Mouse (Mus musculus) lung, embryonic 15.5 days (tissue): ENCODE measurements around the gene Erbin. TPM values are rescaled to one million over a fixed set of nuclear protein-coding genes. Genes with fewer than 3 reads are reported as not detected.
A peak's percentile ranks its signal among the peaks of the same experiment; 100 is the strongest.

Source experiments
- ATAC-seq: fragments of 200-750 bp; cut with Nextera tagmentation; 2 replicates; pipeline ENCODE4 v1.8.0; 2017; ENCODE audit warnings: moderate number of reproducible peaks, borderline replicate concordance; ENCODE audit not compliant: low FRiP score, low TSS enrichment; ENCODE audit errors: extremely low read depth
- H3K27ac ChIP-seq: fragments of 300-500 bp; sonication (generic); 2 replicates; pipeline ENCODE4 v1.5.1; 2015; ENCODE audit warnings: moderate library complexity, mild to moderate bottlenecking, inconsistent platforms
- H3K27me3 ChIP-seq: fragments of 300-500 bp; sonication (generic); 2 replicates; pipeline ENCODE4 v1.6.1; 2015; ENCODE audit warnings: inconsistent platforms
- H3K36me3 ChIP-seq: fragments of 300-500 bp; sonication (generic); 2 replicates; pipeline ENCODE4 v1.6.1; 2015; ENCODE audit warnings: inconsistent platforms
- H3K4me1 ChIP-seq: fragments of 300-500 bp; sonication (generic); 2 replicates; pipeline ENCODE4 v1.6.1; 2015; ENCODE audit warnings: inconsistent platforms
- H3K4me2 ChIP-seq: fragments of 300-500 bp; sonication (generic); 2 replicates; pipeline ENCODE4 v1.6.1; 2015; ENCODE audit warnings: inconsistent platforms, mild to moderate bottlenecking, moderate library complexity
- H3K4me3 ChIP-seq: fragments of 300-500 bp; sonication (generic); 2 replicates; pipeline ENCODE4 v1.5.1; 2015; ENCODE audit warnings: mild to moderate bottlenecking, inconsistent platforms
- H3K9ac ChIP-seq: fragments of 300-500 bp; sonication (generic); 2 replicates; pipeline ENCODE4 v1.6.1; 2015; ENCODE audit warnings: inconsistent platforms
- H3K9me3 ChIP-seq: fragments of 300-500 bp; sonication (generic); 2 replicates; pipeline ENCODE4 v1.6.1; 2016; ENCODE audit warnings: inconsistent platforms
- WGBS: fragments of 180-500 bp; shearing (Covaris S2); methylation state at CpG from one replicate; pipeline ENCODE4 v1.1.7; 2015; 5-methylcytosine and 5-hydroxymethylcytosine counted together
- polyA plus RNA-seq: library from polyadenylated mRNA; unstranded; fragments of >200 nt; fragmentation: Nextera tagmentation; extraction: Ambion mirVana; gene quantifications from 2 replicates; pipeline ENCODE4 v1.2.1, GENCODE M21; 2015

Erbin gene
- polyA plus RNA-seq, 1 experiment from 2014 or later, result 17.9 TPM

DNA sequence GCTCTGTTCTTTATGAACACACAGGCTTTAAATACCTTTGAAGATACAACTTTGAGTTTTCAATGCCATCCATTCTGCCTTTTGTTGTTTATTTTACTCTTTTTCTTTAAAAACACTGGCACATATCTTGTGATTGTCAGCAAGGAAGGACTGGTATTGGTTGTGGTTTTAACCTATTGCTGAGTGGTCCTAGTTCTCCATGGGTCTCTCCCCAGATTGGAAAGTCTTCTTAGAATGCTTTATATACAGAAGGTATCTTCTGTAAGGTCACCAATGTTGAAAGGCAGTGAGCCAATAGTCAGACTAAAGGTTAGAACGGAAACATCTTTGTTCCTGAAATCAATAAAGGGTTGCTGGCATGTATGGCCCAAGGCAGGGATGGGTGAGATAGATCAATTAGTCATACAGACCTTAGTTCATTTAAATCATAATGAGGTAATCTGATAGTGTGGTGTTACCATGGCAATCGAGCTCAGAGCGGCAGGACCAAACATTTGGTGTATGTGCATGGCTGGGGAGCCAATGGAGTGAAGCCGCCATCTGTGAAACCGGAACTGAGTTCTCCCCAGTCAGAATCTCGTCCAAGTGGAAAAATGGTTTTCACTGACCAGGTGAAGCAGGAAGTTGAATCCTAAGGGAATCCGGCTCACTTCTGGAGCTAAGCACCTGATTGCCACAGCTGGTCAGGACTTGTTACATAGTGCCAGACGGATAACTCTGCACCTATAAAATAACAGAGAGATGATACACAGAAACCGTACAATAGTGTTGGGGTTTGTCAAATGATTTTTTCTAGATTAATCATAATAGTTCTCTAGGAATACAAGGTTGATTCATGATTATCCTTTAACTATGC, 125.4 kb downstream of the Erbin start:
- Histone ChIP-seq H3K36me3 (no peaks in the 10 kb centered on the region), H3K9ac (no peak overlapping the region), H3K4me1 (no peaks in the 10 kb centered on the region), H3K4me3 (no peak overlapping the region), H3K4me2 (no peak overlapping the region), H3K27me3 (no peaks in the 10 kb centered on the region), H3K27ac (no peak overlapping the region), H3K9me3 (no peaks in the 10 kb centered on the region)
- WGBS, result 85% methylated on average over 9 of the region's 9 CpGs
- no peak for ATAC-seq

- ATAC-seq, result no peak
- Histone ChIP-seq H3K4me2 (no peak overlapping the region), H3K9ac (no peak overlapping the region), H3K27me3 (no peaks in the 10 kb centered on the region), H3K4me1 (no peaks in the 10 kb centered on the region), H3K27ac (no peak overlapping the region), H3K36me3 (no peaks in the 10 kb centered on the region), H3K4me3 (no peak overlapping the region), H3K9me3 (no peaks in the 10 kb centered on the region)
- WGBS, result 28% methylated on average over 11 of the region's 11 CpGs
These were observed 140.3 kb downstream of the Erbin start for GRCm38 (mm10) chr13:103779922-103780585.

GRCm38 (mm10) chr13:103777126-103777525, 143.2 kb downstream of the Erbin start:
- H3K9ac ChIP-seq, result no peak overlapping the region
- ATAC-seq, result no peak
- H3K4me1 ChIP-seq, result peaks cover 8% of the 10 kb centered on the region
- H3K27ac ChIP-seq, result no peak overlapping the region
- no peaks in the 10 kb centered on the region for H3K27me3 ChIP-seq
- H3K4me2 ChIP-seq, result no peak overlapping the region
- H3K9me3 ChIP-seq, result no peaks in the 10 kb centered on the region
- no peaks in the 10 kb centered on the region for H3K36me3 ChIP-seq
- no peak overlapping the region for H3K4me3 ChIP-seq
- WGBS, result 62% methylated on average over 8 of the region's 8 CpGs

- WGBS, result 0% methylated on average over 74 of the region's 81 CpGs
These were observed 146.1 kb downstream of the Erbin start, which contains the start of gene Srek1 for GRCm38 (mm10) chr13:103774119-103774757. Gene Srek1 (minus strand): TSS chr13:103774608.

DNA sequence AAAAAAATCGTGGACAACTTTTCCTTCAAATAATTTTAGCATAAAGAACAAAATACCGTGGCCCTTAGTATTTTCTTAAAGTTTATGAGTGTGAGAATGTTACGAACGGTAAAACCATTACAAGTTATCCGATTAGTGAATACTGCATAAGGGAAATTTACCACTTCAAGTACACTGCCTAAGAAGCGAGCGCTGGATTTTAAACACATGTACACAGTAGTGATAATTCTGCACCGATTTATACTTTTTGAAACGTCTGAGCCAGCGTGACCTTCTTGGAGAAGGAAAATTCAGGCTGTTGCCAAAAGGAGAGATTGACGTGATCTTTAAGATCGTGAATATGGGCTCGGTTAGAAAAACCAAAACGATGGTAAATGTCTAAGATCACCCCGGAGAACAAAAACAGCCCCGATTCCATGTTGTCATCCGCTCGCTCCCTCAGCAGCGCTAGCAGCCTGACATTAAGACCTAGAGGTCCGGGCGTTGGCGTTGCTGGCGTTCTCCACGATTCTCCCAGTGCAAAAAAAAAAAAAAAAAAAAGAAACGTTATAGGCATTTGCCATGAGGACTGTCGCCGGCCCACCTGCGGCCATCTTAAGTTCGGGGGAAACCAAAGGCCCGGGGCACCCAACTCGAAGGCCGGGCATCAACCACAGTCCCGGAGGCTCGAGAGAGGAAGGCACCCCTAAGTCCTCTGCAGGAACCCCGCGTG, 146.8 kb downstream of the Erbin start:
- Histone ChIP-seq H3K4me1 (peaks cover 14% of the 10 kb centered on the region), H3K9ac (peak overlapping the region; percentile 83), H3K4me3 (peak overlapping the region; percentile 75), H3K36me3 (no peaks in the 10 kb centered on the region), H3K27ac (peak overlapping the region; percentile 99), H3K4me2 (peak overlapping the region; percentile 63), H3K27me3 (no peaks in the 10 kb centered on the region), H3K9me3 (no peaks in the 10 kb centered on the region)
- 1% methylated on average over 36 of the region's 36 CpGs for WGBS
- peak; percentile 72 for ATAC-seq

More at GRCm38 (mm10) chr13:103774119-103774757, 146.1 kb downstream of the Erbin start, which contains the start of gene Srek1:
- Histone ChIP-seq H3K27ac (peak within 1 kb of the TSS; percentile 99), H3K4me2 (peak within 1 kb of the TSS; percentile 63), H3K27me3 (no peaks in the 10 kb centered on the region), H3K9ac (peak within 1 kb of the TSS; percentile 83), H3K36me3 (no peaks in the 10 kb centered on the region), H3K9me3 (no peaks in the 10 kb centered on the region), H3K4me1 (peaks cover 14% of the 10 kb centered on the region), H3K4me3 (peak within 1 kb of the TSS; percentile 75)
- ATAC-seq, result peak; percentile 97

- no peaks in the 10 kb centered on the region for H3K27me3 ChIP-seq
- H3K4me2 ChIP-seq, result peak overlapping the region; percentile 63
- no peak overlapping the region for H3K27ac ChIP-seq
- peaks cover 2% of the 10 kb centered on the region; the same call in 1 of the 2 replicates for H3K36me3 ChIP-seq
- H3K4me3 ChIP-seq, result peak overlapping the region; percentile 75
- peak overlapping the region; percentile 32 for H3K9ac ChIP-seq
- H3K9me3 ChIP-seq, result no peaks in the 10 kb centered on the region
- peaks cover 14% of the 10 kb centered on the region for H3K4me1 ChIP-seq
- WGBS, result 18% methylated on average over 5 of the region's 5 CpGs
- ATAC-seq, result no peak
These were observed 147.4 kb downstream of the Erbin start for GRCm38 (mm10) chr13:103772917-103773316.

GRCm38 (mm10) chr13:103770821-103771220, 149.5 kb downstream of the Erbin start:
- ATAC-seq, result no peak
- H3K4me3 ChIP-seq, result no peak overlapping the region

More at GRCm38 (mm10) chr13:103770821-103771220, 149.5 kb downstream of the Erbin start:
- Histone ChIP-seq H3K27me3 (no peaks in the 10 kb centered on the region), H3K36me3 (peaks cover 17% of the 10 kb centered on the region), H3K9me3 (no peaks in the 10 kb centered on the region), H3K4me2 (no peak overlapping the region), H3K27ac (no peak overlapping the region), H3K9ac (no peak overlapping the region), H3K4me1 (peaks cover 14% of the 10 kb centered on the region)

Other genes starting within 250 kb of the Erbin start
- 62.4 and 74.8 TPM in 2 replicates for gene Srek1, start 145.9 kb downstream of the Erbin start, polyA plus RNA-seq
- gene Nln, start 189.1 kb upstream of the Erbin start, polyA plus RNA-seq, result 18.6 and 18.7 TPM in 2 replicates
- gene Sgtb, start 189.2 kb upstream of the Erbin start, polyA plus RNA-seq, result 5.5 TPM in 2 replicates